ENCODE assay signal across 9 mouse cellular contexts in the genomic region with DNA sequence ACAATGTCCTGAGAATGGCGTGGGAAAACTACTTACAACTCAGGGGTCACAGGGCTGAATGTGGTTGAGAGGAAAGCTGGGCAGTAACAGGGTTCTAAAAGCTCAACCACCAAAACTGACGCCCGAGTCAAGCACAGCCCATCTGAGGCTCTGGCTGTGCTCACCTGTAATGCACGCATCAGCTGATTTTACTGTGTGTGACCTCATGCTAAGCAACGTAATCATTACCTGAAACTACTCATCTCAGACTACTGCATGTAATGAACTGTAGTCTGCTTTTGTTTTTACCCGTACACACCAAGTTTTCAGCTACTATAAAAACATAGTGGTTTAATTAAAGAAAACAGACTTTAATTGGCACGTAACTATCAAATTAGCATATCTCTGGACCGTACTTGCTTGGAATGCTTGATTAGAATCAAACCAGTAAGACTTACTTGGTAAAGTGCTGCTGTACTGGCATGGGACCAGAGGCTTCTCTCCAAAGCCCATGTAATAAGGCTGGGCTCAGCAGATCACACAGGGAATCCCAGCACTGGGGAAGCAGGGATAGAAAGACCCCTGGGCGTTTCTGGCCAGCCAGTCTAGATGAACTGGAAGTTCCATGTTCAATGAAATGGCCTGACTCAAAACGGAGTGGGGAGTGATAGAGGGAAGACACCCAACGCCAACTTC. TPM values are rescaled to one million over a fixed set of nuclear protein-coding genes. Genes with fewer than 3 reads are reported as not detected.
DNase-seq lines count a peak whose midpoint lies in the region; ATAC-seq and TF ChIP-seq lines count a peak whose summit lies in the region.
"Had no signal": no experiment of that assay in that cellular context is flagged by ENCODE, and none has a peak within 500 bp of the region (broad histone marks: within the 10 kb centered on the region; RNA-seq: fewer than 3 reads in every experiment).

No protein-coding gene starts in this region.

- peaks cover 22% of the 10 kb centered on the region for H3K4me1 ChIP-seq in hindbrain, embryonic 15.5 days (replicated peaks)
- H3K4me1 ChIP-seq in hindbrain, embryonic 10.5 days (replicated peaks) = peaks cover 14% of the 10 kb centered on the region
- peaks cover 4% of the 10 kb centered on the region for H3K4me1 ChIP-seq in testis, adult 2 months (ENCODE audit: control insufficient read depth, insufficient read depth, low read length)
- peaks cover 6% of the 10 kb centered on the region for H3K4me1 ChIP-seq in kidney, embryonic 14.5 days (ENCODE audit: control insufficient read depth, insufficient read depth, low read length)

- no peak overlapping the region for H3K27ac ChIP-seq in hindbrain, embryonic 15.5 days (replicated peaks)
- no peak overlapping the region for H3K27ac ChIP-seq in hindbrain, embryonic 10.5 days
- peak overlapping the region; percentile 49; the same call in 1 of the 2 replicates for H3K27ac ChIP-seq in testis, adult 2 months (ENCODE audit: control insufficient read depth, insufficient read depth, low read depth, low read length)
- no peak overlapping the region for H3K27ac ChIP-seq in kidney, embryonic 14.5 days (ENCODE audit: low read depth, low read length)
- H3K27ac ChIP-seq: liver, embryonic 15.5 days had no signal

- DNase-seq in hindbrain, embryonic 10.5 days (ENCODE audit: low spot score) = no peak
- no peak for DNase-seq in testis, postnatal 10 days (ENCODE audit: low spot score)
- no peak for DNase-seq in c-Kit-positive CD71-positive TER-119-positive erythroid progenitor cells, embryonic 14.5 days (ENCODE audit: low spot score)
- DNase-seq in thymus, postnatal 4 days = no peak

- H3K36me3 ChIP-seq in hindbrain, embryonic 15.5 days = peaks cover 8% of the 10 kb centered on the region; the same call in 1 of the 2 replicates
- H3K36me3 ChIP-seq in hindbrain, embryonic 10.5 days = peaks cover 11% of the 10 kb centered on the region
- H3K36me3 ChIP-seq in testis, adult 2 months (ENCODE audit: control insufficient read depth, insufficient read depth, low read length) = no peaks in the 10 kb centered on the region
- H3K36me3 ChIP-seq in kidney, embryonic 14.5 days (ENCODE audit: control insufficient read depth, insufficient read depth, low read length) = peaks cover 5% of the 10 kb centered on the region; the same call in 1 of the 2 replicates

- no peaks in the 10 kb centered on the region for H3K9me3 ChIP-seq in hindbrain, embryonic 15.5 days
- H3K9me3 ChIP-seq in hindbrain, embryonic 10.5 days = no peaks in the 10 kb centered on the region
- no peaks in the 10 kb centered on the region for H3K9me3 ChIP-seq in kidney, embryonic 14.5 days (ENCODE audit: control insufficient read depth, low read length)
- H3K9me3 ChIP-seq: heart, embryonic 12.5 days; liver, embryonic 15.5 days had no signal

- H3K4me3 ChIP-seq in hindbrain, embryonic 15.5 days = no peak overlapping the region
- H3K4me3 ChIP-seq in hindbrain, embryonic 10.5 days = no peak overlapping the region
- H3K4me3 ChIP-seq in testis, adult 2 months (ENCODE audit: control insufficient read depth, low read depth, low read length) = peak overlapping the region; percentile 36; the same call in 1 of the 2 replicates
- H3K4me3 ChIP-seq in kidney, embryonic 14.5 days (ENCODE audit: low read length) = no peak overlapping the region
- H3K4me3 ChIP-seq: heart, embryonic 12.5 days; liver, embryonic 15.5 days had no signal

- TF ChIP-seq CTCF in testis, adult 2 months (IDR thresholded peaks at IDR 0.05; ENCODE audit: control insufficient read depth, insufficient read depth, insufficient replicate concordance, low read depth, low read length) = no peak

- no peaks in the 10 kb centered on the region for H3K27me3 ChIP-seq in hindbrain, embryonic 15.5 days
- H3K27me3 ChIP-seq in hindbrain, embryonic 10.5 days (ENCODE audit: insufficient read depth, poor library complexity, severe bottlenecking) = no peaks in the 10 kb centered on the region
- no peaks in the 10 kb centered on the region for H3K27me3 ChIP-seq in testis, adult 2 months (ENCODE audit: control insufficient read depth, insufficient read depth, low read length)
- H3K27me3 ChIP-seq in kidney, embryonic 14.5 days (ENCODE audit: control insufficient read depth, insufficient read depth, low read length) = no peaks in the 10 kb centered on the region
- H3K27me3 ChIP-seq: heart, embryonic 12.5 days; liver, embryonic 15.5 days had no signal

- no peak overlapping the region for H3K9ac ChIP-seq in hindbrain, embryonic 15.5 days
- no peak overlapping the region for H3K9ac ChIP-seq in kidney, embryonic 14.5 days (ENCODE audit: low read depth, low read length)
- H3K9ac ChIP-seq: heart, embryonic 12.5 days; liver, embryonic 15.5 days had no signal

- ATAC-seq in hindbrain, embryonic 15.5 days (ENCODE audit: low FRiP score, low read depth) = peak; percentile 46; the same call in 1 of the 2 replicates
- ATAC-seq in kidney, embryonic 14.5 days (ENCODE audit: low FRiP score, low TSS enrichment) = peak; percentile 39; the same call in 1 of the 2 replicates

- WGBS in hindbrain, embryonic 15.5 days = 53% methylated on average over 11 of the region's 11 CpGs
- whole genome bisulfite sequencing in hindbrain, embryonic 10.5 days = 77% methylated on average over 11 of the region's 11 CpGs
- WGBS in kidney, embryonic 14.5 days = 61% methylated on average over 11 of the region's 11 CpGs

- H3K4me2 ChIP-seq in hindbrain, embryonic 15.5 days = no peak overlapping the region
- no peak overlapping the region for H3K4me2 ChIP-seq in kidney, embryonic 14.5 days (replicated peaks; ENCODE audit: low read depth, low read length)
- H3K4me2 ChIP-seq: heart, embryonic 12.5 days; liver, embryonic 15.5 days had no signal

- no peak for TF ChIP-seq POLR2A in testis, adult 2 months (IDR thresholded peaks at IDR 0.05; ENCODE audit: control insufficient read depth, low read depth, low read length)

RNA-seq across cellular contexts. Expression of a gene that starts 22.2 kb away (rescaled TPM):
- 23.2 and 24.3 TPM in 2 replicates for polyA plus RNA-seq in hindbrain, embryonic 15.5 days (2015; fragmentation: Nextera tagmentation; extraction: Ambion mirVana)
- 22.2 and 26.4 TPM in 2 replicates for polyA plus RNA-seq in hindbrain, embryonic 10.5 days (2016; fragmentation: Nextera tagmentation; extraction: Ambion mirVana)
- polyA plus RNA-seq in testis, adult 2 months (2012; rRNA removed) = 12.5 and 16.2 TPM in 2 replicates
- polyA plus RNA-seq in kidney, embryonic 14.5 days (2014; fragmentation: Nextera tagmentation; extraction: Ambion mirVana) = 30.8 and 36.9 TPM in 2 replicates
